Mouse (Mus musculus) neural tube, embryonic 10.5 days (tissue): ENCODE measurements around the gene Gm43302.
"Not testable (repeated sequence)": the region's sequence is repeated elsewhere in the genome, so short reads cannot be mapped to it uniquely, and the experiment has no call there.

ENCODE experiments used
- DNase-seq: peaks from one replicate; pipeline ENCODE4 v3.0.0-alpha.2; 2017; ENCODE audit warnings: low spot score; ENCODE audit errors: extremely low spot score

The Gm43302 gene

DNA sequence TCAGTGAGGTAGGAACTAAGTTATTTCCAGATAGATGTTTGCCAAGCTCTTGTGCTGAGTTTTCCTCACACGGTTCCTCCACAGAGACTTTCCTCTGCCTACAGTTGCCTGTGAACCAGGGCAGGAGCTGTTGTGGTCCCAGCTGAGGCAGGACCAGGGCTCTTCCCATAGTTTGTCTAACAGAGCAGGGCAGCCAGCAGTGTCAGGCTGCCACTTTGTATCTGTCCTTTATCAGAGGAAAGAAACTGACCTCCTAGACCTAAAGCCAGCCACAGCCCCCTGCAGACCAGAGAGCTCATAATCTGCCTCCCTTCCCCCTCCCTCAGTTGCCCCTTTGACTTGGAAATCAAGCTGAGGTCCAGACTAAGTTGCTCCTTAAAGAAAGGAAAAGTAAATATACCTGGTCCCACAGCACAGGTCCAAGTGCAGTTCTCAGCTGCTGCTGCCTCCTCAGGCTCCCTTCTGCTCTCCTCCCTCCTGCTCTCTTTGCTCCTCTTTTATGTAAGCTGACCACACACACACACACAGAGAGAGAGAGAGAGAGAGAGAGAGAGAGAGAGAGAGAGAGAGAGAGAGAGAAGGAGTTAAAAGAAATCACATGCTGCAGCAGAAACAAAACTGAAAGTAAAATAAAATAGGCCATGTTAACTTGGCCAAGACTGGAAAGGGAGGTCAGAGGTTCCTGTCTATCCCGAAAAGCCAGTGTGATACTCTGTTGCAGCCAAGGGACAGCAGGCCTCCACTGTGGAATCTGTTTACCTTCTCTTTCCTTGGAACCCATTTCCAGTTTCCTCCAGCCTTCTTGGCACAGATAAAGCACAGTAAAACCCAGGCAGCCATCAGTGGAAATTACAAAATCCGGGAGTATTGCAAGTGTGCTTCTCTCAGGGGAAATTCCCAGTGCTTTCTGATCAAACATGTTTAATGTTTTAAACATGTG is at the start of gene Gm43302, which contains the start of gene Gbp6:
Gene Gm43302, minus strand, starts transcription at position 470 of the 940 bp plus-strand sequence.
Gene Gbp6, minus strand, starts transcription at position 473 of the 940 bp plus-strand sequence.
- not testable (repeated sequence) for DNase-seq

DNA sequence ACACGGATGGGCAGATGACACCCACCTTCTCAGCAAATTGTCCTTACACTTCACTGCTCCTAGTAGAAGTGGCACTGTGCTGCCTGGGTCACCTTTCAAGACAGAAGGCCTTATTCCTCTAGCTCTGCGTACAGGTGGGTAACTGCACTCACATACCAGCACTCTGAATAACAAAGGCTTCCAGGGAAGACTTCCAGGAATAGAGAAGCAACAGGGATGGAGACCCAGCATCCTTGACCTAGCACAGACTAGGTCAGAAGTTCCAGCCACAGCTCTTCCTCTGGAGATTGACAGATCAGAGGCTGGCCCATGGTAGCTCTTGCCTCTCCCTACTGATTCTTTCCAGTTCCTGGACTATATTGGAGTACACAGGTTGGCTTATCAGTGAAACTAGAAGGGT is 47.8 kb upstream of the Gm43302 start:
- no peak for DNase-seq

DNA sequence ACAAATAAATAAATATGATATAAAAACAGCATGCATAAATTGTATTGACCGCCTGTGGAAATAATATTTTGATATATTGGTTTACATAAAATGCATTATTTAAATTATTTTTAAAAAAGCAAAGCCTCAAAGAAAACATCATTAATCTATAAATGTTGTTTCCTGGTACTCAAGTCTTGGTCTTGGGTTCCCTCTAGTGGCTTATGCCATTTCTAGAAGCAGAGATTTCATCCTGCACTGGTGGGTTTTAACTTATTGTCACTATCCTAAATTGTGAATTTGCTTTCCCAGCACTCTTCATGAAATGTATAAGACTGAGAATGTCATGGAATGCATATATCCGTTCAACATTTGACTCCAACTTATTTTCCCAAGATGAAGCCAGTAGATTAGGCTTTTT is 29.0 kb upstream of the Gm43302 start:
- no peak for DNase-seq

DNA sequence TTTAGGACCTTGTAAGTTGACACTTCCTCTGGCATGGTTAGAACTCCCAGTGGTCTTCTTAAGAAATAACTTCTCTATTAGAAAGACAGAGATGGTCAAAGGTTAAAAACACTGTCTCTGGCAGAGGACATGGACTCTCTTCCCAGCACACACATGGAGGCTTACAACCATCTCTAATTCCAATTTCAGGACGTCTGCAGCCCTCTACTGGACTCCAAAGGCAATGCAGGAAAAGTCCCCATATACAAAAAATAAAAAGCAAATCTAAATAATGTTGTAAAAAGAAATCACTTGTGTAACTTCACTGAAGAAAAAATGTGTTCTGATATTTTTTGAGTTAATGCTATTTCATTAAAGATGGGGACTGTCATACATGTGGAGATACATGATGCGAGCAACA is 17.4 kb upstream of the Gm43302 start:
- no peak for DNase-seq

DNA sequence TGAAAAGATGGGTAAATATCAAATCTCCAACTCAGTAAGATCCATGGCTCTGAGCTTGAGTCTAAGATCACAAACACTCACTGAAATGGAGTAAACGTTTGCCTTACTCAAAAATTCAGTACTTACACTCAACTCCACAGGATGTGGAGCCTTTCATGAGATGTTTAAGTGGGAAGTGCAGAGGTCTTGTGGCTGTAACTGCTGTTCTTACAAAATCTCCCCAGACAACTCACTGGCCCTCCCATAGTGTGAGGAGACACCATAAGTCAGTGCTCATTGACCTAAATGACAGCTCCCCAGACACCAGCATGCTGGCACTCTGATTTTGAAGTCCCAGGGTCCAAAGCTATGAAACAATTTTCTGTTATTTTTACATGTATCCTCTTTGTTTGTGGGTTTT is 15.7 kb upstream of the Gm43302 start:
- not testable (repeated sequence) for DNase-seq

DNA sequence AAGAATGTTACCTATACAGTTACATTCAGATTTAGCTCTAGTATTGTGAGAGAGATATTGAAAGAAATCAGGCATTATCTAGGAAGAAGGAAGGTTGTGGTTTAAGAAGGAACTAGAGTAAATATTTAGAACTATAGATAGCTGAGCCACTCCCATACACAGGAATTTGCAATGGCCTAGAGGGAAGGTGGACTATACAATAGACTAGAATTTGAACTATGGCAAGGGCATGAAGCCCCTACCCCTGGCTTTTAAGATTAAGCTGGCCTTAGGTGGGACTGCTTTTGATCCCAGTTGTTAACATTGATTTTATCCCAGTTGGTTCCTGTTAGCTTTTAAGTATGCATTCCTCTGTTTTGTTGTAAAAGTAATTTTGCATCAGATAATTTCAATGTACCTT is 13.5 kb upstream of the Gm43302 start:
- DNase-seq, result not testable (repeated sequence)

DNA sequence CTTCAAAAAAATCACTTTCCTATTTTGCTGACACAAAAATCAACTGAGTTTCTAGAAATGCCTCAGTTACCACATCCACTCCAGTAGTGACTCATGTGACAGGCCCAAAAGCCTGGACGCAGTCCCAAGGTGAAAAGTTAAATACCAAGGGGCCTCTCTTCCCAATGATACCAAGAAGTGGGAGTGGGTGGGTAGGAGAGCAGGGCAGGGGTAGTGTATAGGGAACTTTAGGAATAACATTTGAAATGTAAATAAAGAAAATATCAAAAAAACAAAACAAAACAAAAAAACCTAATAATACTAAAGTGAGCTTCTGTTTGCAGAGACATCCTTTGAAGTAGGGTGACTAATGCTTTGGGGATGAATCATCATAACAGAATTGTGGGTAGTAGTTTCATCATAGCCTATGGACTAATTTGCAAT is 12.7 kb upstream of the Gm43302 start:
- DNase-seq, result no peak

DNA sequence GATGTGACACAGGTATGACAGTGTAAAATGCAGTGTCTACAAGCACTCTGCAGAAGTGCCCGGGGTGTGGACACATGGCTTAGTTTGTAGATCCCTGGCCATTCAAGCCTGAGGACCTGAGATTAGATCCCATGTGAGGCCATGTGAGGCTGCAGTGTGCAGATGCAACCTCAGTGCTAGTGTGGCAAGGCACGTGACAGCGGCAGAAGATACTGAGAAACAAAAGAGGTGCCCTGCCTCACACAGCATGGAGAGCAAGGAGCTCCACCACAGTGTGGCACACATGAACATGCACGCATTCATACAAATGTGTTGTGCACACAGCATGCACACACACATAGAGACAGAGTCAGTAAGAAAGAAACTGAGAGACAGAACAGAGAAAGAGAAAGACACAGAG is 12.2 kb upstream of the Gm43302 start:
- not testable (repeated sequence) for DNase-seq

DNA sequence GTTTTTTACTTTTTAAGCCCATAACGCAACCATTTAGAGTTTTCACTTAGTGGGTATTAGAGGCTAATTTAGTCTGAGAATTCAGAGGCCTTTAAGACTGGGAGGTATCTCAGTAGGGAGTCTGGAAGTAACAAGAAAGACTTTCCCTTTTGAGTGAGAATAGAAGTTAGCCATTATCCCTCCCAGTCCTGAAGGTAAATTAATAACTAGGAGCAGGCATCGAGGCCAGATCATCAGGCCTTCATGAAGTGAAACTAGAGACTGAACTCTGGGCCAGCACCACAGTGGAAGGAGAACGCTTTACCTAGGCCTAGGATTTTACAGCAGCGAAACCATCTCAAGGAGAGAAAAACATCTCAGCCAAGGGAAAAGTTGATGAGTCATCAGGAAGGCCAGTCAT is 8.5 kb upstream of the Gm43302 start:
- no peak for DNase-seq

DNA sequence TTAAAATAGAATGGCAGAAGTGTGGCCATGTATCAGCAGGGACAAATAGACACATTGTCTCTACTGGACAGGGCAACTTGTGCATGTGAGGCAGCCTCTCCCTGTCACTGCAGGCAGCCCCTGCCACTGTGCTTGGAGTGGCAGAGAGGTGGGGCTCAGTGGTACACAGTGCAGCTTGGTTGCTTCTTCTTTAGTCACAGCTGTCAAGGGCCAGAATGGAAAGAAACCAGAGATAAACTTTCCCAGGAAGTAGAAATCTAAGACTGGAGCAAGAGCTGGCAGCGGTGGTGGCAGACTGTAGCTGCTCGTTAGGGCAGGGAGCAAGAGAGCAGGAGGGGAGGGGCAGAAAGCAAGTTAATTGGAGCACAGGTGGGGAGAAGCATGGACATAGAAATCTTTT is 8.0 kb upstream of the Gm43302 start:
- DNase-seq, result no peak

DNA sequence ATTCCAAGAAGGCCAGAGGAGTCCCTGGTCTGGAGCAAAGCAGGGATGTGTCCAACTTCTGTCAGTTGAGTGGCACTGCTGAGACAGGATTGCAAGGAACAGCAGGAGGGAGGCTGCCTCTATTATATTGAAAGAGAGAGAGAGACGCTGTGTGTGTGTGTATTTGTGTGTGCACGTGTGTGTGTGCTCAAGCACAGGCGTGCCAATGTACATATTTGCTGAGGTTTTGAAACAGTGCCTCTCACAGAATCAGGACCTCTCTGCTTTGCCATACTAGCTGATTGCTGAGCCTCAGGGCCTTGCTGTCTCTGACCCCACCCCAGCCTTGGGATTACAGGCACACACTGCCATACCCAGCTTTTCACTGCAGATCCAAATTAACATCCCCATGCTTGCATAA is 2.3 kb upstream of the Gm43302 start:
- DNase-seq, result no peak

DNA sequence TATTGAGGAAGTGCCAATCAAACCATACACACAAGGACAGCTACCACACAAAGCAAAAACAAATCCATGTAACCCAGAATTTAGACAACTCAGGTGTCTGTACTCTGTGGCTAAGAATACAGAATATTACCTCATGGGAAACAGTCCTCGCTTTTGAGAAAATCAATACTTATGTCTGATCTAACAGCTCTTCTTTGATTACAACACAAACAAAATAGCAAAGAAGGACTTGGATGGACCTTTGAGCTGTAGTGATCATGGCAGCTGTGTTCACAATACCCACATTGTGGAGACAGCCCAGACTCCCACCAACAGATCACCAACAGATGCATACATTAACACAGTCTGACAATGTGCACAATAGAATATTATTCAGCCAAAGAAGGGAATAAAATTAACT is 1.0 kb downstream of the Gm43302 start:
- no peak for DNase-seq

DNA sequence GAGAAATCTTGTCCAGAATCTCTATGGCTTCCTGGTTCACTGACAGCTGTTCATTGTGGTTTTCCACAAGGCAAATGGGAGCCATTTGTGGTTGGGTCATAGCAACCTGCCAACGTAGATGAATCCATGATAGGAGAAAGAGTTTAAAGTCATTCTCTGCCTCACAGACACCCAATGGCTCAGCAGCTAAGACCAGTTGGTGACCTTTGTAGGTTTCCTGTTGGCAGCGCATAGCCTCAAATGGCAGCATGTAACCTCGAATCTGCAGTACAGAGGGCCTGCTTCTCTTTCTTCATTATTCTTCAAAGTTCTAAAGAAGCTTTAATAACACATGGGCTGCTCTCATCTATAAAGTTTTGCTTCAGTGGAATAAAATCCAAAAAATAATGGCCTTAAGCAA is 2.6 kb downstream of the Gm43302 start:
- not testable (repeated sequence) for DNase-seq

DNA sequence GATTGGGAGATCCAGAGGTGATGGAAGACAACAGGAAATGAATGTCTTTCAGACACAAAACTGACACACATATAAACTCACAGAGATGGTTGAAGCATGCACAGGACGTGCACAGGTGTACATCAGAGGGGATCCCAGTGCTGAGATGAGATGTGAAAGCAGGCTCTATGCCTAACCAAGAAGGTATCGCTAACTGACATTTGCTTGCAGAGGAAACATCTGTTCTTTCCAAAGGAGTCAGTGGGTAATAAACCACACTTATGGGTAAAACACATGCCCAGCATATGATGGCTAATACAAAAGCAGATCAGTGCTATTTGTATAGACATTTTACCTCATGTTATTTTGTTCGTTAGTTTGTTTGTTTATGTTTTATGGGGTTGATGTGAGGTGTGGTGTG is 32.8 kb downstream of the Gm43302 start:
- DNase-seq, result not testable (repeated sequence)

DNA sequence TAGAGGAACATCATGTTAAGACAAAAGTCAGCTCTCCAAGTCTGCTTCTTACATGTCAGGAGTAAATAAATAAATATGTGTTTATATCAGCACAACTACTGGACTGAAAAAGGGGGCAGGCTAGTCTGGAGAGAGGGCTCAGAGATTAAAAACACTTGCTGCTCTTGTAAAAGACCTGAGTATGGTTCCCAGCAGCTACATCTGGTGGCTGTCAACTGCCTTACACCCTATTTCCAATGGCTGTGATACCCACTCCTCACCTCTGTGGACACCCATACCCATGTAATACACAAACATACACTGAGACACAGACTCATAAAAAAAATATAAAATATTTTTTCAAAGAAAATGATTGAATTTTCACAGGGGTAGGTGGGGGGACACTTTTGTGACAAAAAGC is 41.0 kb downstream of the Gm43302 start:
- DNase-seq, result no peak

DNA sequence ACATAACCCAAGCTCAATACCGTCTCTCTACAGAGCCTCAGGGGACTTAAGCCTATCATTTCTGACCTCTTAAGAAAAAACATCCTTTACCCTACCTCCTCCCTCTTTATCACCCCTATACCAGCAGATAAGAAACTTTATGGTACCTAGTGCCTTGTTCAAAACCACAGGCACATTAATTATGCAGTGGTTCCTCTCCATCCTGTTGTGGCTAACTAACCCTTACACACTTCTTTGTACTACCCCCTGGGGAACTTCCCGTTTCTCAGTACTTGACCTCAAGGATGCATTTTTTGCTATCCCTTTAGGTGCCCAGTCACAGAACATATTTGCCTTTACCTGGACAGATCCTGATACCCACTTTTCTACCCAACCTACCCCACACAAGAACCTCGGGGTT is 48.8 kb downstream of the Gm43302 start:
- not testable (repeated sequence) for DNase-seq

DNA sequence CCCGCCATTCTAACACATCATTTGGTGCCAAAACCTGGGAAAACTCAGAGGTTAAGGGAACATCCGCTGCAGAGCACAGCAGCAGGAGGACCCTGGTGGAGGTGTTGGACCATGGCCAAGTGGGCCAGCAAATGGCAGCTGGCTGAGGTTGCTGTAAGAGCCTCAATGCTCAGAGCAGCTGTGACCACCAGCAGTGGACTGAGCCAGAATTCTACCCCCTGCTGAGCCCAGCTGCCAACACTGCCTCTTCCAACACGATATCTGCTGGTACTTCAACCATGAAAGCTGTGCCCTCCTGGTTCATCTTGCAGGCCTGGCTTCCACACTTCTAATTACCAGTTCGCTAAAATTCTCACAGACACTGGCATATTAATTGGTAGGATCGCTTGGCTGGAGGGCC is 52.5 kb downstream of the Gm43302 start:
- not testable (repeated sequence) for DNase-seq

DNA sequence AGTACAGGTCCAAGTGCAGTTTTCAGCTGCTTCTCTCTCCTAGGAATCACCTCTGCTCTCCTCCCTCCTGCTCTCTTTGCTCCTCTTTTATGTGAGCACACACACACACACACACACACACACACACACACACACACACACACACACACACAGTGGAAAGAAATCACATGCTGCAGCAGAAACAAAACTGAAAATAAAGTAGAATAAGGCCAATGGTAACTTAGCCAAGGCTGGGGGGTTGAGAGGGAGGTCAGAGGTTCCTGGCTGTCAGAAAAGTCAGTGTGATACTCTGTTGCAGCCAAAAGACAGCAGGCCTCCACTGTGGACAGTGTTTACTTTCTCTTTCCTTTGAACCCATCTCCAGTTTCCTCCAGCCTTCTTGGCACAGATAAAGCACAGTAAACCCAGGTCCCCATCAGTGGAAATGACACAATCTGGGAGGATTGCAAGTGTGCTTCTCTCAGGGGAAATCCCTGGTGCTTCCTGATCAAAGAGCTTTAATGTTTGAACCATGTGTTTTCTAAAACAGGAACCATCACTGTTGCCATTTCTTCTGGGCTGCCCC is 53.9 kb downstream of the Gm43302 start, which contains the start of gene Gbp10:
Gene Gbp10, minus strand, starts transcription at position 51 of the 565 bp plus-strand sequence.
- DNase-seq, result not testable (repeated sequence)

DNA sequence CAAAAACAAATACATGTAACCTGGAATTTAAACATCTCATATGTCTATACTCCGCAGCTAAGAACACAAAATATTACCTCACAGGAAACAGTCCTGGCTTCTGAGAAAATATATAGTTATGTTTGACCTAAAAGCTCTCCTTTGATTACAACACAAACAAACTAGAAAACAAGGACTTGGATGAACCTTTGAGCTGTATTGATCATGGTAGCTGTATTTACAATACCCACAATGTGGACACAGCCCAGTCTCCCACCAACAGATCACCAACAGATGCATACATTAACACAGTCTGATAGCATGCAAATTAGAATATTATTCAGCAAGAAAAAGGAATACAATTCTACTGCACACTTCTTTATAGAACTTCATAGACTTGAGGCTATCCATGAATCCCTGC is 55.1 kb downstream of the Gm43302 start:
- not testable (repeated sequence) for DNase-seq

DNA sequence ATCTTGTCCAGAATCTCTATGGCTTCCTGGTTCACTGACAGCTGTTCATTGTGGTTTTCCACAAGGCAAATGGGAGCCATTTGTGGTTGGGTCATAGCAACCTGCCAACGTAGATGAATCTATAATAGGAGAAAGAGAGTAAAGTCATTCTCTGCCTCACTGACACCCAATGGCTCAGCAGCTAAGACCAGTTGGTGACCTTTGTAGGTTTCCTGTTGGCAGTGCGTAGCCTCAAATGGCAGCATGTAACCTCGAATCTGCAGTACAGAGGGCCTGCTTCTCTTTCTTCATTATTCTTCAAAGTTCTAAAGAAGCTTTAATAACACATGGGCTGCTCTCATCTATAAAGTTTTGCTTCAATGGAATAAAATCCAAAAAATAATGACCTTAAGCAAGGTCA is 57.5 kb downstream of the Gm43302 start:
- DNase-seq, result not testable (repeated sequence)

DNA sequence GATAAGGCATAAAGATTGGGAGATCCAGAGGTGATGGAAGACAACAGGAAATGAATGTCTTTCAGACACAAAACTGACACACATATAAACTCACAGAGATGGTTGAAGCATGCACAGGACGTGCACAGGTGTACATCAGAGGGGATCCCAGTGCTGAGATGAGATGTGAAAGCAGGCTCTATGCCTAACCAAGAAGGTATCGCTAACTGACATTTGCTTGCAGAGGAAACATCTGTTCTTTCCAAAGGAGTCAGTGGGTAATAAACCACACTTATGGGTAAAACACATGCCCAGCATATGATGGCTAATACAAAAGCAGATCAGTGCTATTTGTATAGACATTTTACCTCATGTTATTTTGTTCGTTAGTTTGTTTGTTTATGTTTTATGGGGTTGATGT is 84.5 kb downstream of the Gm43302 start:
- not testable (repeated sequence) for DNase-seq

DNA sequence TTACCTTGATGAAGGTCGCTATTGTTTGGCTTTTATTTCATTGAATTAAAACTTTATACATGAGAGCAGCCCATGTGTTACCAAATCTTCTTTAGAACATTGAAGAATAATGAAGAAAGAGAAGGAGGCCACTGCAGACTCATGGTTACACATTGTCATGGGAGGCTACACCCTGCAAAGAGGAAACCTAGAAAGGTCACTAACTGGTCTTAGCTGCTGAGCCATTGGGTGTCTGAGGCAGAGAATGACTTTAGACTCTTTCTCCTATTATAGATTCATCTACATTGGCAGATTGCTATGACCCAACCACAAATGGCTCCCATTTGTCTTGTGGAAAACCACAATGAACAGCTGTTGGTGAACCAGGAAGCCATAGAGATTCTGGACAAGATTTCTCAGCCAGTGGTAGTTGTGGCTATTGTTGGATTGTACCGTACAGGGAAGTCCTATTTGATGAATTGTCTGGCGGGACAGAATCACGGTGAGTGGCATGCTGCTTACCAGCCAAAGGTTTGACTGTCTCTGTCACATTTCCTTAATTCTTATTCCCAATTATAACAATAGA is 92.6 kb downstream of the Gm43302 start:
- not testable (repeated sequence) for DNase-seq
